Mouse (Mus musculus) spleen, postnatal 14 days (tissue): Measurements from ENCODE around the gene Ifitm3.

Source experiments
- DNase-seq, 2 experiments: peaks; one replicate each; pipeline ENCODE4 v3.0.0; 2021 to 2022; ENCODE audit warnings: low spot score in 2 of 2

Ifitm3 gene

DNA sequence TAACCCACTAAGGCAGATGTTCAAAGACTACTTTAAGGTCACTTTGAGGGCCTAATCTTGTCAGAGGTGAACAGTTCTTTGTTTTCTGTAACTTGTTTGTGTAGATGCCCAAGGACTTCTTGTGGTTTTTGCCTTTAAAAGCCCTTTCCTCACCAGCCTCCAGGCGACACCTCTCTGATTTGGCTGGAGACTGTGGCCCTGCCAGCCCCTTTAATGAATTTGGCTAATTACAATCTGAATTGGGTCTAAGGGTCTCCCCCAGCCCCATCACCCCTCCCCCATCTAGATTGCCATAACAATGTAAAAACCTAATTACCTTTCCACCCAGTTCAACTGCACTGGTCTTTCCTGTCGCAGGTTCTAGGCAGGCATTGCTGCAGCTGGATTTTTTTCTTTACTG is 47.8 kb downstream of the Ifitm3 start:
- DNase-seq, result no peak

DNA sequence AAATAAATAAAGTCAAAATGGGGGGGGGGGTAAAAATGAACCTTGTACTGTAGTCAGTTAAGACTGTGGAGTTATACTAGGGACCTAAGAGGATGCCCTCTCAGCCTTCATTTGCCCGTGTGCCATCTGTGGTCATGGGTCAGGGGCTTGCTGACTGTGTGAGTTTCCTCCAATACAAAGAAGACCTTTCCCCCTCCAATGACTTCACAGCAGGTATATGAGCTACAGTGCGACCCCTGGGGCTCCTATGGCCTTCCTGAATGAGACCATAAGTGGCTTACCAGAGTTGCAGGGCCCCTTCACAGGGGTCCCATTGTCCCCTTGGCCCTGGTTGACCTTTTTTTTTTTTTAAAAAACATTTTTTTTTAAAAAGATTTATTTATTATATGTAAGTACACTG is 49.2 kb downstream of the Ifitm3 start:
- no peak for DNase-seq

DNA sequence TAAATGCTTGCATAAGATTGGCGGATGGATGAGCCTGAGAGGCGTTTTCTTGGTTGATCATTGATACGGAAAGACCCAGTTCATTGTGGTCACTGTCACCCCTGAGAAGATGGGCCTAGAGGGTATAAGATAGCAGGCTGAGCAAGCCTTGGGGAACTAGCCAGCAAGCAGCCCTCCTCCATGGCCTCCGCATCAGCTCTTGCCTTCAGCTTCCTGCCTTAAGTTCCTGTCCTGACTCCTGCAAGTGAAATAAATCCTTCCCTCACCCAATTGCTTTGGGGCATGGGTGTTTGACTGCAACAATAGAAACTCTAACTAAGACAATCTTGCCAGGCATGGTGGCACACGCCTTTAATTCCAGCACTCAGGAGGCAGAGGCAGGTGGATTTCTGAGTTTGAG is 50.5 kb downstream of the Ifitm3 start:
- DNase-seq, result no peak
